Mouse (Mus musculus): ENCODE data around the gene Cxcr4. TPM values are rescaled to one million over a fixed set of nuclear protein-coding genes. Genes with fewer than 3 reads are reported as not detected.

Cxcr4 gene
- polyA plus RNA-seq, 1 experiment, result 315 TPM

DNA sequence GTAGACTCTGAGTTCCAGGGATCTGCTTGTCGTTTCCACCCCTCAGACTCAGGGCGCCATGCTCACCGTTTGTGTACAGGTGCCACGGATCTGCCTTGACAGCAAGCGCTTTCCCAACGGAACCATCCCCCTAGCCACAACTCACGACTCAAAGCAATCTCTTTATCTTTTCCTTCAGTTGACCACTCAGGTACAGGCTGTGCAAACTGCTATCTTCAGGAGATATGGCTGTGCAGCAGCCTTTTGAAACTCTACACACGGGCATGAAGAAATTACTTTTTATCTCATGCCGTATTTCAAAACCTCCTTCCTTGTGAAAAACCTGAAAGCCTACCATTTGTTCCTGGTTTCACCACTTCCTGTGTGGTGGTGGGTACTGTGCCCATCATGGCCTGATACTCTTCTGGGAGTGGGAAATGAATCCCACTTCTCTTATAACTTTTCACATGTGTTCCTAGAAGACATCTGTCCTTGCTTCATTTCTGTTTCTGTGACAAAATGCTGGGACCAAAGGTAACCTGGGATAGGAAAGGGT lies 34.1 kb upstream of the Cxcr4 start:
- Histone ChIP-seq H3K36me3 (ENCODE audit: control insufficient read depth, insufficient read depth, low read length) (no peaks in the 10 kb centered on the region), H3K27me3 (ENCODE audit: control insufficient read depth, insufficient read depth, low read length) (no peaks in the 10 kb centered on the region), H3K27ac (ENCODE audit: insufficient read depth, low read length) (no peak overlapping the region), H3K4me3 (ENCODE audit: extremely low read depth, insufficient read depth, insufficient read length) (no peak overlapping the region), H3K4me1 (ENCODE audit: control insufficient read depth, insufficient read depth, insufficient read length) (peaks cover 7% of the 10 kb centered on the region; the same call in 1 of the 2 replicates)
- 66% methylated on average over 9 of the region's 9 CpGs for WGBS
- DNase-seq (ENCODE audit: low read depth in 1 of 2, low spot score in 2 of 2), result no peak
- no peak for TF ChIP-seq CTCF (IDR thresholded peaks at IDR 0.05; ENCODE audit: extremely low read depth, insufficient read depth, insufficient read length, insufficient replicate concordance)
- TF ChIP-seq POLR2A (IDR thresholded peaks at IDR 0.05; ENCODE audit: low read depth, low read length), result no peak

DNA sequence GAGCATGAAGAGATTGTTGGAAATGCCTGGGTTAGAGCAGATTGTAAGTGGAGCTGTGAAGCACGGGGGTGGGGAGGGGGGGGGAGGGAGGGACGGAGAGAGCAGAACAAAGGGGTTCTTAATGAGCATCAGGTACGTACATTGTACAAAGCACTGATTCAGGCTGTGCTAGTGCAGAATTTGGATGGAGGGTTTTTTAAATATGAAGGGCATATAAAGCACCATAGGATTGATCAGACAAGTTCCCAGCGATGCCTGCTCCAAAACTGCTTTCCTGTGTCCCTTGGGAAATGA lies 31.4 kb upstream of the Cxcr4 start:
- DNase-seq (ENCODE audit: low read depth in 1 of 2, low spot score in 2 of 2), result no peak
- Histone ChIP-seq H3K4me3 (ENCODE audit: extremely low read depth, insufficient read depth, insufficient read length) (no peak overlapping the region), H3K4me1 (ENCODE audit: control insufficient read depth, insufficient read depth, insufficient read length) (peaks cover 7% of the 10 kb centered on the region; the same call in 1 of the 2 replicates), H3K27ac (ENCODE audit: insufficient read depth, low read length) (no peak overlapping the region), H3K27me3 (ENCODE audit: control insufficient read depth, insufficient read depth, low read length) (no peaks in the 10 kb centered on the region), H3K36me3 (ENCODE audit: control insufficient read depth, insufficient read depth, low read length) (no peaks in the 10 kb centered on the region)
- TF ChIP-seq POLR2A (IDR thresholded peaks at IDR 0.05; ENCODE audit: low read depth, low read length), result no peak
- no peak for TF ChIP-seq CTCF (IDR thresholded peaks at IDR 0.05; ENCODE audit: extremely low read depth, insufficient read depth, insufficient read length, insufficient replicate concordance)
- WGBS, result 62% methylated on average over 4 of the region's 4 CpGs

DNA sequence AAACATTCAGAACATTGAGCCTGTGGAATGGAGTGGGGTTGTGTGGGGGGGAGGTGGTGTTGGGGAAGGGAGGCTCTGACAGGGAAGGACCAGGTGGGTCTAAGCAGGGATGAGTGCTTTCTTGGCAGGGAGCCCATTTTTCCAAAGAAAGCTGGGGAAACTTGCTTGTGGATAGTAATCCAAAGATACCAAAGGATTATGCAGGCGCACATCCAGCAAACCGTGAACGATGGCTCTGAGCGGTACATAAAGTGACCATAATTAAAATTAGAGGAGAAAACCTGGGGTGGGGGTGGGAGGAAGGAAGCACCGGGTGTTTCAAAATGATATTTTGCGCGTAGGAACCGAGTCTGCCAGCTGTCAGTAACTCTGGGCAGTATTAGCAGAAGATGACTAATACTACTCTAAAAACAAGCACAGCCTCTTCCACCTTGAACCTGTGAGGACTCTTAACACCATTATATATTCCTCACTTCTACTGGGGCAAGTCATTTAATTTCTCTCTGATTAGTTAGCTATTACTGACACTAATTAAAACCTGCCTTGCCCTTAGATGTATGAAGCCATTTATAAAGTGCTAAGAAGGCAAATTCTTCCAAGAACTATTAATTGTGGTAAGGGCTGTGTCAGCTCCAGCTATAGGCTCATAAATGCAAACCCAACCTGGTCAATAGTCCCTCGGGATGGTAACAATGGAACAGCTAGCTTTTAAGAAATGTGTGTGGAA lies 30.9 kb upstream of the Cxcr4 start:
- Histone ChIP-seq H3K4me1 (ENCODE audit: control insufficient read depth, insufficient read depth, insufficient read length) (peaks cover 7% of the 10 kb centered on the region; the same call in 1 of the 2 replicates), H3K4me3 (ENCODE audit: extremely low read depth, insufficient read depth, insufficient read length) (no peak overlapping the region), H3K36me3 (ENCODE audit: control insufficient read depth, insufficient read depth, low read length) (no peaks in the 10 kb centered on the region), H3K27me3 (ENCODE audit: control insufficient read depth, insufficient read depth, low read length) (no peaks in the 10 kb centered on the region), H3K27ac (ENCODE audit: insufficient read depth, low read length) (no peak overlapping the region)
- DNase-seq (ENCODE audit: low read depth in 1 of 2, low spot score in 2 of 2), result no peak
- TF ChIP-seq CTCF (IDR thresholded peaks at IDR 0.05; ENCODE audit: extremely low read depth, insufficient read depth, insufficient read length, insufficient replicate concordance) (no peak), POLR2A (IDR thresholded peaks at IDR 0.05; ENCODE audit: low read depth, low read length) (no peak)
- WGBS, result 23% methylated on average over 9 of the region's 9 CpGs

DNA sequence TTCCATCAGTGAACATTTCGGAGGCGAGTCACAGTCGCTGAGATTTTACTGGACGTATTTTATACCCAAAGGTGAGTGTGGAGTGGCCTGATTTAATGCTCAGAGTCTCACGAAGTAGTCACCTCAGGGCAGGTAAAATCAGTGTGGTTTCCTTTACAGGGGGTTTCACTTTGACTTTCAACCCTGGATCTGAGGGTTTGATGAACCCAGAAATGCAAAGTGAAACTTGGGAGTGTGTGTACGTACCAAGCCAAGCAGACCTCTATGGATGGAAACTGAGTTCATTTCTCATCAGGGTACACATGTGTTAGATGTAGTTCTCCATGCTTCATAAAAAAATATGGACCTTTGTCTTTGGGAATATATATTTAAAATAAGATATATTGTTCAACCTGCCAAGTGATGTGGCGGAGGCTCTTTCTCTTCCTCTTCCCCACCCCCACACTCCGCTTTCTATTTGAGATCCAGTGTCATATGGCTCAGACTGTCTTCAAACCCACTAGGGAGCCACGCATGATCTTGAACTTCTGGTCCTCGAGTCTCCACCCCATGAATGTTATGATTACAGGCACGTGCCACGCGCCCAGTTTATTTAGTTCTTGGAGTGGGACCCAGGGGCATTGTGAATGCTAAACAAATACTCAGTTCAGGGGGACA lies 25.7 kb upstream of the Cxcr4 start:
- Histone ChIP-seq H3K27me3 (ENCODE audit: control insufficient read depth, insufficient read depth, low read length) (no peaks in the 10 kb centered on the region), H3K4me1 (ENCODE audit: control insufficient read depth, insufficient read depth, insufficient read length) (peaks cover 37% of the 10 kb centered on the region), H3K27ac (ENCODE audit: insufficient read depth, low read length) (peak overlapping the region; percentile 31; the same call in 1 of the 2 replicates), H3K4me3 (ENCODE audit: extremely low read depth, insufficient read depth, insufficient read length) (no peak overlapping the region), H3K36me3 (ENCODE audit: control insufficient read depth, insufficient read depth, low read length) (no peaks in the 10 kb centered on the region)
- DNase-seq (ENCODE audit: low read depth in 1 of 2, low spot score in 2 of 2), result peak in 1 of 2 experiments; percentile 37
- 66% methylated on average over 13 of the region's 13 CpGs for whole genome bisulfite sequencing
- TF ChIP-seq POLR2A (IDR thresholded peaks at IDR 0.05; ENCODE audit: low read depth, low read length), result no peak
- TF ChIP-seq CTCF (IDR thresholded peaks at IDR 0.05; ENCODE audit: extremely low read depth, insufficient read depth, insufficient read length, insufficient replicate concordance), result no peak

DNA sequence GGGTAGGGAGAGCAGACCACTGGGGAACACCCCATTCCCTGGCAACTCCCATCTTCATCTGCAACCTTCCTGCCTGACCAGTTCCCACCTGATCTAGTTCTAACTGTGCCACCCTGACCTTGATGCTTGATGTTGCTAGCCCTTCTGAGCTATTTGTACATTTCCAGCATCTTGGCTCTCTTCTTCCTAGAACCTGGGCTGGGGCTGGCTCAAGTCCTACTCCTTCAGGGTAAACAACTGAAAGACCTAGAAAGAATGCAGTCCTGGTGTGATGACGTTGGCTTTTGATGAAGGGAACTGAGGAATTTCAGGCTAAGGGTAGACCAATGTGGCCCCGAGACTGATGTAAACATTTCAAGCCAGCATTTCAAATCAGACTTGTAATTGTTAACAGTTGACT lies 24.5 kb upstream of the Cxcr4 start:
- H3K4me1 ChIP-seq (ENCODE audit: control insufficient read depth, insufficient read depth, insufficient read length), result peaks cover 45% of the 10 kb centered on the region
- no peak for TF ChIP-seq CTCF (IDR thresholded peaks at IDR 0.05; ENCODE audit: extremely low read depth, insufficient read depth, insufficient read length, insufficient replicate concordance)
- no peak for TF ChIP-seq POLR2A (IDR thresholded peaks at IDR 0.05; ENCODE audit: low read depth, low read length)
- DNase-seq (ENCODE audit: low read depth in 1 of 2, low spot score in 2 of 2), result no peak
- no peaks in the 10 kb centered on the region for H3K27me3 ChIP-seq (ENCODE audit: control insufficient read depth, insufficient read depth, low read length)
- 87% methylated on average over 2 of the region's 2 CpGs for WGBS
- H3K36me3 ChIP-seq (ENCODE audit: control insufficient read depth, insufficient read depth, low read length), result no peaks in the 10 kb centered on the region
- H3K4me3 ChIP-seq (ENCODE audit: extremely low read depth, insufficient read depth, insufficient read length), result no peak overlapping the region
- peak overlapping the region; percentile 97 for H3K27ac ChIP-seq (ENCODE audit: insufficient read depth, low read length)

DNA sequence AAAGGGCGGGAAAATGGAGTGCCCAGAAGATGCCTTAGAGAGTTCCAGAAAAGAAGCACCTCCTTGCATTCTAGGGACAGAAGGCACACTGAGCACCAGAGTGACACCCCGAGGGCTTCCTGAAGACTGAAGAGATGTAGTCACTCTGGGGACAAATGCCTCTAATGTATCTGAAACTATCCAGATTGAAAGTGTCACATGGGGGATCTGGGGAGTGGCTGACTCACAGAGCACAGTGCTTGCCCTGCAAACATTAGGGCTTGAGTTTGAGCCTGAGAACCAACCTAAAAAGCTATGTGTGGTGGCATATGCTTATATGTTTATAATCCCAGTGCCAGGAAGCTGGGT lies 23.3 kb upstream of the Cxcr4 start:
- Histone ChIP-seq H3K4me1 (ENCODE audit: control insufficient read depth, insufficient read depth, insufficient read length) (peaks cover 47% of the 10 kb centered on the region), H3K27me3 (ENCODE audit: control insufficient read depth, insufficient read depth, low read length) (no peaks in the 10 kb centered on the region), H3K36me3 (ENCODE audit: control insufficient read depth, insufficient read depth, low read length) (no peaks in the 10 kb centered on the region), H3K4me3 (ENCODE audit: extremely low read depth, insufficient read depth, insufficient read length) (no peak overlapping the region), H3K27ac (ENCODE audit: insufficient read depth, low read length) (peak overlapping the region; percentile 97)
- TF ChIP-seq CTCF (IDR thresholded peaks at IDR 0.05; ENCODE audit: extremely low read depth, insufficient read depth, insufficient read length, insufficient replicate concordance) (no peak), POLR2A (IDR thresholded peaks at IDR 0.05; ENCODE audit: low read depth, low read length) (peak; percentile 22; the same call in 1 of the 2 replicates)
- DNase-seq (ENCODE audit: low read depth in 1 of 2, low spot score in 2 of 2), result peak; percentile 37 to 47
- WGBS, result 6% methylated on average over 2 of the region's 2 CpGs
